Mouse (Mus musculus) small intestine, adult 2 months (tissue): Measurements from ENCODE around the gene Far1. TPM values are rescaled to one million over a fixed set of nuclear protein-coding genes. Genes with fewer than 3 reads are reported as not detected.

Experiments used
- H3K27ac ChIP-seq: fragments of 200-500 bp; 2 replicates; pipeline ENCODE4 v1.5.1; 2012; ENCODE audit warnings: low read depth, low read length, control low read depth, inconsistent platforms; ENCODE audit not compliant: insufficient read depth
- H3K27me3 ChIP-seq: fragments of 200-500 bp; 2 replicates; pipeline ENCODE4 v1.6.1; 2012; ENCODE audit warnings: mild to moderate bottlenecking, moderate library complexity, low read length, inconsistent platforms; ENCODE audit not compliant: control insufficient read depth, insufficient read depth
- H3K36me3 ChIP-seq: fragments of 200-500 bp; 2 replicates; pipeline ENCODE4 v1.6.1; 2012; ENCODE audit warnings: mild to moderate bottlenecking, low read length, control low read depth, inconsistent platforms; ENCODE audit not compliant: control insufficient read depth, insufficient read depth
- H3K4me1 ChIP-seq: fragments of 200-500 bp; 2 replicates; pipeline ENCODE4 v1.6.1; 2012; ENCODE audit warnings: low read length, inconsistent platforms, mixed read lengths; ENCODE audit not compliant: control insufficient read depth, insufficient read depth, insufficient read length
- H3K4me3 ChIP-seq: fragments of 200-500 bp; 2 replicates; pipeline ENCODE4 v1.5.1; 2012; ENCODE audit warnings: low read depth, mild to moderate bottlenecking, control low read depth, inconsistent platforms, low read length, moderate library complexity
- CTCF ChIP-seq: fragments of 200-500 bp; IDR thresholded peaks from 2 replicates; pipeline ENCODE4 v1.5.1; 2012; ENCODE audit warnings: low read depth, mild to moderate bottlenecking, control low read depth, inconsistent platforms, low read length, moderate library complexity, mixed read lengths; ENCODE audit not compliant: insufficient replicate concordance, insufficient read length; ENCODE audit errors: extremely low read depth
- POLR2A ChIP-seq: fragments of 200-500 bp; IDR thresholded peaks from 2 replicates; pipeline ENCODE4 v1.6.1; 2012; ENCODE audit warnings: low read depth, mild to moderate bottlenecking, control low read depth, inconsistent platforms, low read length, moderate library complexity
- WGBS: fragments of 180-500 bp; shearing (Covaris S2); methylation state at CpG from one replicate; pipeline ENCODE4 v1.1.7; 2018; 5-methylcytosine and 5-hydroxymethylcytosine counted together
- polyA plus RNA-seq: library from polyadenylated mRNA; depleted of rRNA; stranded (reverse); fragments of >200 nt; gene quantifications from 2 replicates; pipeline ENCODE4 v1.2.3, GENCODE M21; 2012

Far1 gene
- polyA plus RNA-seq, 1 experiment: 0.51 TPM

DNA sequence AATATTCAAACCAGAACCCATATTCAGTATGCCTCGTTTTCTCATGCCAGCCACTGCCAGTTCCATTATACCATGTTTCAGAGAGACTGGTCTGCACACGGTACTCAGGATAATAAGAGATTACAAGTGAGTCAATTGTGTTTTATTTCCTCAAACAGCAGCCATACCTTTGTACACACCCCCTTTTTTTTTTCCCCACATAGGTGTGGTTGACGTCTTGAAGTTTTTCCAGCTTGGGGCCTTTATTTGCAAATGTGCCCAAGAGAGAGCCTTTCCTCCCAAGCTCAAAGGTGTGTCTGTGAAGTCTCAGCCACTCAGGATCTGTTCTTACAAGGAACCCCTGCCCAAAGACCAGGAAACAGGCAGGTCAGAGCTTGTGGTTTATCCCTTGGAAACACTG, 11.2 kb upstream of the Far1 start:
- Histone ChIP-seq H3K4me3 (no peak overlapping the region), H3K4me1 (peaks cover 3% of the 10 kb centered on the region; the same call in 1 of the 2 replicates), H3K36me3 (no peaks in the 10 kb centered on the region), H3K27ac (no peak overlapping the region), H3K27me3 (no peaks in the 10 kb centered on the region; the same call in 1 of the 2 replicates)
- TF ChIP-seq POLR2A (no peak), CTCF (no peak)
- WGBS: 21% methylated on average over 3 of the region's 3 CpGs

DNA sequence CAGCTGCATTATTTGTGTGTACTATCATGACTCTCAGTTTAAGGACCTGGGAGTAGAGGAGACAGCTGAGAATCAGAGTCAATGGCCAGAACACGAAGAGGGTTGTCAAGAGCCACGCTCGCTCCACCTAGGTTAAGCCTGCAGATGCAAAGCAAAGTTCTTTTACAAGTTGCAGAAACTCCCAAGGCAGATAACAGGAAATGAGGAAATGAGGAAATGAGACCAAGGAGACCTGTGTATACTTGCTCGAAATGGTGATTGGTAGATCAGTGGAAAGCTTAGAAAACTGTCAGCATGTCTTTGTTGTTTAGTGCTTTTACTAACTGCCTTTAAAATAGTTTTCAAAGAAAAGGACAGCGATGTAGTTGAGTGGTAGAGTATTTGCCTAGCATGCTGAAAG, 8.6 kb upstream of the Far1 start:
- H3K36me3 ChIP-seq: no peaks in the 10 kb centered on the region
- TF ChIP-seq CTCF (no peak), POLR2A (no peak)
- 52% methylated on average over 5 of the region's 5 CpGs for WGBS
- no peak overlapping the region for H3K27ac ChIP-seq
- H3K27me3 ChIP-seq: no peaks in the 10 kb centered on the region
- peaks cover 3% of the 10 kb centered on the region; the same call in 1 of the 2 replicates for H3K4me1 ChIP-seq
- no peak overlapping the region for H3K4me3 ChIP-seq

DNA sequence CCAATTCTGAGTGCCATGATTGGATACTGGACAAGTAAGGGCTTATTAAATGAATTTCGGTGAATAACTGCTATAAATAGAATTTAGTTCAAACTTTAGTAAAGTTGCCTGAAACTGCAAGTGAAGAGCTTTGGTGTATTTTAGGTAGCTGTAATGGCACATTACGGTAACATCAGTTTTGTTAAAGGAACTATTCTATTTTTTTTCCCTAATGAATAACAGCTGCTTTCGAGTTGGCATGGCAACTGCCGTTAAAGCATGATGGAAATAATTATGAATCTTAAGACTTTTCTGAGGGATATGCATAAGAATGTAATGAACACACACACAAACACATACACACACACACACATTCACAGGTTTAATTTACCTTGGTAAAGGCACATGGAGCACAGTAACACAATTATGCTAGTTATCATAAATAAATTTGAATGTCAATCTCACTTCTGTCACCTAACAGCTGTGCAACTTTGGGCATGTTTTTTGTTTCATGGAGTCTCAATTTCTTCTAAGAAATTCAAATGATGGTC, 8.1 kb upstream of the Far1 start:
- H3K36me3 ChIP-seq: no peaks in the 10 kb centered on the region
- 83% methylated on average over 4 of the region's 4 CpGs for WGBS

DNA sequence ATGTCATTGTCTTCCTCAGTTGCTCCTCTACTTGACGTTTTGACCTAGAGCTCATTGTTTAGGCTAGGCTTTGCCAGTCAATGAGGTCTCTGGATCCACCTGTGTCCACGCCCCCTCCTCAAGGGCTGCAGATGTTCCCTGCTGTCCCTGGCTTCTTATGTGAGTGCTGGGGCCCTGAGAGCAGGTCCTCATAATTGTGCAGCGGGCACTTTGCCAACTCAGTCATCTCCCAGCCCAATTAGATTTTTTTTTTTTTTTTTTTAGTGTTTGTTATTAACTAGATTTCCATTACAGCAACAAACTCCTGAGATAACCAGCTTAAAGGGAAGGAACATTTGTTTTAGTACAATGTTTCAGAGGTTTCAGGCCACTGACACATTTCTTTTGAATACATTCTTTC, 5.8 kb upstream of the Far1 start:
- Histone ChIP-seq H3K4me1 (no peaks in the 10 kb centered on the region), H3K36me3 (no peaks in the 10 kb centered on the region), H3K4me3 (no peak overlapping the region), H3K27me3 (0 out of 2 replicates have a peak, but pooled peaks cover 3% of the 10 kb centered on the region), H3K27ac (no peak overlapping the region)
- WGBS: 42% methylated on average over 3 of the region's 3 CpGs
- no peak for TF ChIP-seq CTCF
- TF ChIP-seq POLR2A: no peak

More for the DNA sequence above, 8.1 kb upstream of the Far1 start:
- TF ChIP-seq CTCF (no peak), POLR2A (no peak)
- Histone ChIP-seq H3K4me1 (peaks cover 3% of the 10 kb centered on the region; the same call in 1 of the 2 replicates), H3K4me3 (no peak overlapping the region), H3K27me3 (no peaks in the 10 kb centered on the region), H3K27ac (no peak overlapping the region)

GRCm38 (mm10) chr7:113511396-113511795, 2.2 kb upstream of the Far1 start:
- Histone ChIP-seq H3K27me3 (peaks cover 8% of the 10 kb centered on the region; the same call in 1 of the 2 replicates), H3K4me3 (no peak overlapping the region), H3K36me3 (no peaks in the 10 kb centered on the region), H3K4me1 (no peaks in the 10 kb centered on the region), H3K27ac (no peak overlapping the region)
- 88% methylated on average over 3 of the region's 3 CpGs for WGBS
- no peak for TF ChIP-seq POLR2A
- TF ChIP-seq CTCF: no peak

- Histone ChIP-seq H3K4me1 (no peaks in the 10 kb centered on the region), H3K27me3 (peaks cover 8% of the 10 kb centered on the region; the same call in 1 of the 2 replicates), H3K36me3 (no peaks in the 10 kb centered on the region), H3K4me3 (peak overlapping the region; percentile 84), H3K27ac (peak overlapping the region; percentile 34)
- no peak for TF ChIP-seq POLR2A
- TF ChIP-seq CTCF: no peak
- WGBS: 13% methylated on average over 20 of the region's 20 CpGs
Observed at GRCm38 (mm10) chr7:113512527-113513285, 928 bp upstream of the Far1 start.

GRCm38 (mm10) chr7:113513963-113514649, 472 bp downstream of the Far1 start:
- Histone ChIP-seq H3K4me3 (peak overlapping the region; percentile 84), H3K4me1 (no peaks in the 10 kb centered on the region), H3K27ac (peak overlapping the region; percentile 66), H3K36me3 (no peaks in the 10 kb centered on the region), H3K27me3 (peaks cover 8% of the 10 kb centered on the region; the same call in 1 of the 2 replicates)
- TF ChIP-seq CTCF: no peak
- TF ChIP-seq POLR2A: no peak
- under 1% methylated on average over 45 of the region's 45 CpGs for WGBS
